Mouse (Mus musculus) layer of hippocampus, postnatal 10 days (tissue): Measurements from ENCODE around the gene Khdc3. TPM values are rescaled to one million over a fixed set of nuclear protein-coding genes. Genes with fewer than 3 reads are reported as not detected.
"Not testable (repeated sequence)": the region's sequence is repeated elsewhere in the genome, so short reads cannot be mapped to it uniquely, and the experiment has no call there.

Experiments used
- DNase-seq, 2 experiments: peaks; one replicate each; pipeline ENCODE4 v3.0.0; 2021; ENCODE audit warnings: low spot score in 2 of 2
- total RNA-seq, 2 experiments: library from RNA; stranded (reverse); gene quantifications; 2 replicates each; pipeline ENCODE4 v1.2.3; 2021

Gene Khdc3
- total RNA-seq, 2 experiments from 2014 or later, result 2.7 TPM

- no peak for DNase-seq
Measured at GRCm38 (mm10) chr9:73097898-73098297, 3.7 kb upstream of the Khdc3 start.

- no peak for DNase-seq
Measured at GRCm38 (mm10) chr9:73102181-73102580, 545 bp downstream of the Khdc3 start, which contains the start of gene Gm20509. Gm20509 (plus strand) TSS chr9:73102470.

GRCm38 (mm10) chr9:73103159-73103879 lies 1.7 kb downstream of the Khdc3 start:
- DNase-seq, result peak; percentile 45 to 55

- no peak for DNase-seq
Measured at GRCm38 (mm10) chr9:73103880-73104198, 2.2 kb downstream of the Khdc3 start.

DNA sequence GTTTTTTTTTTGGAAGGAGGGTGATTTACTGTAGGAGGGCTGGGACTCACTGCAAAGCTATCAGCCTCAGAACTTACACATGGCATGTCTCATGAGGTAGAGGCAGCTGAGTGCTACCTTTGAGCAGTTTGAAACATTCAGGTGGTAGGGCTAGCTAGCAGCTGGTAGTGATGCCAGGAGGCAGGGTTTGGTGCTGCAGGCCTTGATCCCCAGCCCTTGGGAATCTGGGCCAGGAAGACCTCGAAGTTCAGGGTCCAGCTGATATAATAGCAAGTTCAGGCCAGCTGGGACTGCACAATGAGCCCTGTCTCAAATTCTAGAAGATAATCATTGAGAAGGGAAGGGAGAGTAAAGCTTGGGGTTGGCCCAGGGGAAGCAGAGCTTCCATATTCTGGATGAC lies 3.5 kb downstream of the Khdc3 start:
- DNase-seq, result no peak

- no peak for DNase-seq
Measured at GRCm38 (mm10) chr9:73105771-73106170, 4.1 kb downstream of the Khdc3 start.

DNA sequence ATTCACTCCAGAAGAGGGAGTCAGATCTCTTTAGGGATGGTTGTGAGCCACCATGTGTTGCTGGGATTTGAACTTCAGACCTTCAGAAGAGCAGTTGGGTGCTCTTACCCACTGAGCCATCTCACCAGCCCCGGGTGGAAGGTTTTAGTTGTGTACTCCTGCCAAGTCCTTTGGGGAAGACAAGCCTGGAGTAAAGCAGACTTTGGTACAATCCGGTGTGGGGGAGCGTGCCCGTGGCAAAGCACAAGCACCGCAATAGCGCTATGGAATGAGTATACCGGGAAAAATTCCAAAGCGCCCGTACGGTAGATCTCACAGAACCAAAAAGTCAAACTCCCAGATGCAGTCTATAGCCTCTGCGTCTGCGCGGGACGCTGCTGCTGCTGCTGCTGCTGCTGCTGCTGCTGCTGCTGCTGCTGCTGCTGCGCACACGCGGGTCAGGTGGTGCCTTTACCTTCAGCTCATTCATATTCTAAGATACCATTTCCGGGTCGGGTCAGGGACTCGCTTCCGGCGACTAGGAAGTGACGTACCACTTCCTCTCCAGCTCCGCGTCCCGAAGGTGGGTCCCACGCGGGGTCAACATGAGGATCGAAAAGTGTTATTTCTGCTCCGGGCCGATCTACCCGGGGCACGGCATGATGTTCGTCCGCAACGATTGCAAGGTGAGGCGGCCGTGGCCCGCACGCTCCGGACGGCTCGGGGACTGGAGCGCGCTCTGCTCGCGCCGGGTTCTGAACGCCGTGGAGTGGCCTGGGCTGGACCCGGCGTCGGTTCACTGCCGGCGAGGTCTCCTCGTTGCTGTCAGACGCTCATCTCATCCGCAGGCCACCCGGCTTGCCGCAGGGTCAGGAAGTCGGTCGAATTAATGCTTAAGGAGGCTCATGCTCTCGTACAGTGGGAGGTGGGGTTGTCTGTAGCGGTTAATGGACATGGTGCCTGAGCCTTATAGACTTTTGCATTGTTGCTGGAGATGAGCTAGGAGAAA lies 11.6 kb downstream of the Khdc3 start, which contains the start of gene Rsl24d1:
Gene Rsl24d1, plus strand, starts transcription at position 508 of the 988 bp plus-strand sequence.
- peak; percentile 76 to 82 for DNase-seq

DNA sequence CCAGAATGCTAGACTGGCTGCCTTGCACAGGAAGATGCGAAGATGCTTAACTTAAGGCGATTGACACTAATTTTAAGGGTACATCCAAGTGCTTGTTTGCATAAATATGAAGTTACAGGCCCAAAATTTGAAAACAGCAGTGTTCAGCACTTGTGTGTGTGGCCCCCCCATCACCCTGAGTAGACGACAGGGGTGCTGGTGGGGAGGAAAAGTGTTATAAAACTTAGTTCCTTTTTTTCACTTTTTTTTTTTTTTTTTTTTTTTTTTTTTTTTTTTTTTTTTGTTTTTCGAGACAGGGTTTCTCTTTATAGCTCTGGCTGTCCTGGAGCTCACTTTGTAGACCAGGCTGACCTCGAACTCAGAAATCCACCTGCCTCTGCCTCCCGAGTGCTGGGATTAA lies 15.1 kb downstream of the Khdc3 start:
- DNase-seq, result not testable (repeated sequence)

GRCm38 (mm10) chr9:73118012-73118411 lies 16.4 kb downstream of the Khdc3 start:
- DNase-seq, result no peak

DNA sequence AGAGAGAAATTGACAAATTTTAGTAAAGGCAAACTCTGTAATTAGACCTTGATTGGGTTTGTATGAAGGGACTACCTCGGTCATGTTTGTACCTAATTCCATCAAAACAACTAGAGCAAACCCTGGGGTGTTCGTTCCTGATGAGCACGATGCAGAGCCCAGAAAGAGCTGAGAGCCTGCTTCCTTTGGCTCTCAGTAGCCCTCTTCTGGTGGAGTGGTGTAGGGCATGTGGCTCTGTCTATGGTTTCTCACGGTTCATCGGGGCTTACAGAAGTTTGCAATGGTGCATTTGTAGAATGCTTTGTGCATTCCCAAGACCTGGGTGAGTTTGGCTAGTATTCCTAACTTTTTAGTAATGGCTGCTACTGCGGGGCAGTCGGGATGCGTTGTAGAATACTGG lies 20.1 kb downstream of the Khdc3 start:
- peak; percentile 38 to 44 for DNase-seq

GRCm38 (mm10) chr9:73125043-73125570 lies 23.5 kb downstream of the Khdc3 start:
- DNase-seq, result no peak

- no peak for DNase-seq
Measured at GRCm38 (mm10) chr9:73127457-73127856, 25.8 kb downstream of the Khdc3 start.

DNA sequence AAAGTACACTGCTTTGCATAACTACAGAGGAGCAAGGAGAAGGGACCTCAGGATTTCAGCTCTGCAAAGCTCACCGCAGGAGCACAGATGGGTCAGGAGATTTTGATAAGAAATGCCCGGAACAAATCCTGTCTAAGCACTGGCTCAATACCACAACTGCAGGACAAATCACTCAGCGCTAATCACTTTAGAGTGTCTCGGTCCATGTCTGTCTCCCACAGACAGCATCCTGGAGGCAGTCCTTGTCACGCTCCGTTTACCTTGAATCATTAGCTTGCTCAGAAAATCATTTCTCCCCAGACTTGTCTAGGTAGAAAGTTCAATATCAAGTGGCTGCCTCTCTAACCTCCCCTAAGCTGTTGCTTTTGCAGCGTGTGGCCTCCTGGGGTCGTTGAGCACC lies 28.2 kb downstream of the Khdc3 start:
- DNase-seq, result no peak

DNA sequence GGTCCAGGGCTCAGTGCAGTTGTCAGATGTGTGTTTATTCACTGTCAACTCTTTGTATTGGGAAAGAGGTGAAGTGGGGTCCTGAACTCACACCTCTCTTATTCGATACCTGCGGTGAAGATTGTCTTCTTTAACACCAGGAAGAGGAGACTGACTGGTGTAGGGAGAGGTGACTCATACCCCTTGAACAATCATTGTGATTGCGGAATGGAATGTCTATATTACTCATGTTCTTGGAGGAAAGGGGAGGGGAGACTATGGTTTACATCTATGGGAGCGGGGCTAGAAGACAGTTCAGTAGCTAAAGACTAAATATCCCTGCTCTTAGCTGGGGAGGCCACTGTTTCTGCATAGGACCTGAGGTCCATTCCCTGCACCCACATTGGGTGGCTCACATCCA lies 28.9 kb downstream of the Khdc3 start:
- DNase-seq, result no peak

DNA sequence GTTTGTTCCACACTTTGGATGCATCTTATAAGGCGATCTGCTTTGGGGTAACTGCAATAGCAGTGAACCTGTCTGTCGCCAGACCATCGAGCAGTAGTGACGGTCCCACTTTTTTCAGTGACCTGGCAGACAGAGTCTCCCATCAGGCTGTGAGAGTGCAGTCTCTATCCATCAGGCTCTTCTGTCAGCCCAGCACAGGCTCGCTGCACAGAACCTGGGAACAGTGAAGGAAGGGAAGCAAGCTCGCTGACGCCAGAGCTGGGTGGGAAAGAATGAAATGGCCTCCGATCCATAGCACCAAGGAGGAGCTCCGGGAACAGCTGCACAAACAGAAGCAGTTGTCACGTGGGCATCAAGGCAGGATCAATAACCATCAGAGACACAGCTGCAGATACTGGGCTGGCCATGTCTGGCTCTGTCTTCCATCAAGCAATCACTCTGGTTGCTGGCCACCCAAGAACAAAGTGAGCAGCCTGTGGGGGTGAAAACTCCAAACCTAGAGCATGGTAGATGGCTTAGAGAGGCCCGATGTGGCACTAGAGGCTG lies 35.8 kb downstream of the Khdc3 start:
- DNase-seq, result no peak

Other genes with a start within 250 kb of the Khdc3 start
- 10 to 100 TPM; 28.3 to 31.2 TPM for gene Pygo1, start 176.2 kb upstream of the Khdc3 start, total RNA-seq
- 1 to 10 TPM; 2.6 to 3.4 TPM for gene Dyx1c1, start 143.1 kb upstream of the Khdc3 start, total RNA-seq
- not detected for gene Gm44503, start 143.0 kb upstream of the Khdc3 start, total RNA-seq
- gene Ccpg1os, start 116.5 kb upstream of the Khdc3 start, total RNA-seq, result 1 to 10 TPM; 8.0 to 8.7 TPM
- 100 to 1,000 TPM; 117 to 124 TPM for gene Ccpg1, start 116.4 kb upstream of the Khdc3 start, total RNA-seq
- gene Pigb, start 61.5 kb upstream of the Khdc3 start, total RNA-seq, result 10 to 100 TPM; 14.9 to 16.4 TPM
- gene Rab27a, start 57.0 kb upstream of the Khdc3 start, total RNA-seq, result 1 to 10 TPM; 7.1 to 8.7 TPM
- gene Gm20509, start 634 bp downstream of the Khdc3 start, total RNA-seq, result not detected
- gene Rsl24d1, start 11.6 kb downstream of the Khdc3 start, total RNA-seq, result 10 to 100 TPM; 61.8 to 63.0 TPM